7 mouse cellular contexts compared by ENCODE assay signal in genomic region chr8:84965731-84966291, GRCm38 (mm10). TPM values are rescaled to one million over a fixed set of nuclear protein-coding genes. Genes with fewer than 3 reads are reported as not detected.
A peak's percentile ranks its signal among the peaks of the same experiment; 100 is the strongest.
DNase-seq lines count a peak whose midpoint lies in the region; ATAC-seq and TF ChIP-seq lines count a peak whose summit lies in the region.

No protein-coding gene starts in this region.

- peak overlapping the region; percentile 63 for H3K9ac ChIP-seq in hindbrain, postnatal 0 days (replicated peaks; ENCODE audit: low read length)

- 0 out of 2 replicates have a peak, but pooled peaks cover 1% of the 10 kb centered on the region for H3K36me3 ChIP-seq in hindbrain, postnatal 0 days (ENCODE audit: insufficient read depth, low read length)
- peaks cover 30% of the 10 kb centered on the region for H3K36me3 ChIP-seq in megakaryocyte, embryonic 14.5 days (replicated peaks; ENCODE audit: low read length)

- peak; percentile 97 for DNase-seq in adrenal gland, adult 2 months
- DNase-seq in gastrocnemius, adult 2 months: peak; percentile 95
- DNase-seq in hindbrain, postnatal 0 days (ENCODE audit: low spot score): peak; percentile 99
- peak; percentile 88 to 95 for DNase-seq in left cerebral cortex, adult 9 months (ENCODE audit: low spot score in 2 of 2)
- DNase-seq in right cerebral cortex, postnatal 4 days: peak; percentile 86

- H3K4me1 ChIP-seq in cortical plate, adult 2 months (ENCODE audit: control insufficient read depth, insufficient read depth, low read length): peaks cover 9% of the 10 kb centered on the region; the same call in 1 of the 2 replicates
- peaks cover 14% of the 10 kb centered on the region for H3K4me1 ChIP-seq in hindbrain, postnatal 0 days (ENCODE audit: insufficient read depth, low read length)
- H3K4me1 ChIP-seq in megakaryocyte, embryonic 14.5 days: peaks cover 60% of the 10 kb centered on the region

- no peaks in the 10 kb centered on the region for H3K27me3 ChIP-seq in hindbrain, postnatal 0 days (ENCODE audit: insufficient read depth, low read length)
- H3K27me3 ChIP-seq in megakaryocyte, embryonic 14.5 days (replicated peaks): no peaks in the 10 kb centered on the region

- TF ChIP-seq POLR2A in cortical plate, adult 2 months (IDR thresholded peaks at IDR 0.05; ENCODE audit: extremely low read depth, insufficient read depth, low read length): peak; percentile 75; the same call in 1 of the 2 replicates

- H3K4me3 ChIP-seq in cortical plate, adult 2 months (ENCODE audit: insufficient read depth, low read length): peak overlapping the region; percentile 67
- H3K4me3 ChIP-seq in gastrocnemius, adult 2 months: peak overlapping the region; percentile 90
- peak overlapping the region; percentile 65 for H3K4me3 ChIP-seq in hindbrain, postnatal 0 days (ENCODE audit: low read length)
- peak overlapping the region; percentile 96 for H3K4me3 ChIP-seq in megakaryocyte, embryonic 14.5 days (replicated peaks)

- TF ChIP-seq CTCF in cortical plate, adult 2 months (IDR thresholded peaks at IDR 0.05; ENCODE audit: extremely low read depth, insufficient read depth, low read length): no peak
- no peak for TF ChIP-seq CTCF in gastrocnemius, adult 2 months (IDR thresholded peaks at IDR 0.05)
- no peak; the same call in 1 of the 2 replicates for TF ChIP-seq CTCF in hindbrain, postnatal 0 days (IDR thresholded peaks at IDR 0.05; ENCODE audit: low read depth)

- no peaks in the 10 kb centered on the region for H3K9me3 ChIP-seq in hindbrain, postnatal 0 days (ENCODE audit: low read length)
- no peaks in the 10 kb centered on the region for H3K9me3 ChIP-seq in megakaryocyte, embryonic 14.5 days

- under 1% methylated on average over 41 of the region's 41 CpGs for whole genome bisulfite sequencing in hindbrain, postnatal 0 days

- H3K27ac ChIP-seq in cortical plate, adult 2 months (ENCODE audit: insufficient read depth, low read length): no peak overlapping the region
- peak overlapping the region; percentile 81 for H3K27ac ChIP-seq in gastrocnemius, adult 2 months
- H3K27ac ChIP-seq in hindbrain, postnatal 0 days: peak overlapping the region; percentile 65; the same call in 1 of the 2 replicates

- peak; percentile 91 for ATAC-seq in hindbrain, postnatal 0 days

- intact Hi-C loops in gastrocnemius, adult 2 months (cut with DNase I): loop anchor here (5.0 kb wide), 1 partner anchor 61 kb away; the partner anchor contains the start of genes Asna1 and Trir

- H3K4me2 ChIP-seq in hindbrain, postnatal 0 days (ENCODE audit: low read depth, low read length): peak overlapping the region; percentile 97

RNA-seq across cellular contexts. Expression of gene Gm49661, which starts 3.4 kb away (rescaled TPM):
- total RNA-seq in adrenal gland, adult 2 months (2021): 1 to 10 TPM; 2.1 to 2.4 TPM
- 2.1 TPM in 1 of 2 replicates, not detected in the other for polyA plus RNA-seq in adrenal gland, adult 2 months (2012; rRNA removed)
- polyA plus RNA-seq in cortical plate, adult 2 months (2012; rRNA removed): not detected in 2 replicates
- not detected for total RNA-seq in gastrocnemius, adult 2 months (2021)
- not detected in 2 replicates for total RNA-seq in hindbrain, postnatal 0 days (2014; rRNA removed)
- not detected in 2 replicates for polyA plus RNA-seq in hindbrain, postnatal 0 days (2015; fragmentation: Nextera tagmentation; extraction: Ambion mirVana)
- polyA plus RNA-seq in megakaryocyte, embryonic 14.5 days (2012; ENCODE audit: insufficient read depth, low replicate concordance): not detected in 2 replicates

RNA-seq across cellular contexts. Expression of gene Prdx2, which starts 3.6 kb away (rescaled TPM):
- total RNA-seq in adrenal gland, adult 2 months (2021): 100 to 1,000 TPM; 671 to 700 TPM
- polyA plus RNA-seq in adrenal gland, adult 2 months (2012; rRNA removed): 181 and 240 TPM in 2 replicates
- polyA plus RNA-seq in cortical plate, adult 2 months (2012; rRNA removed): 287 TPM in 2 replicates
- total RNA-seq in gastrocnemius, adult 2 months (2021): 100 to 1,000 TPM; 151 to 245 TPM
- 688 and 763 TPM in 2 replicates for total RNA-seq in hindbrain, postnatal 0 days (2014; rRNA removed)
- polyA plus RNA-seq in hindbrain, postnatal 0 days (2015; fragmentation: Nextera tagmentation; extraction: Ambion mirVana): 925 and 937 TPM in 2 replicates
- 68.6 and 73.1 TPM in 2 replicates for polyA plus RNA-seq in megakaryocyte, embryonic 14.5 days (2012; ENCODE audit: insufficient read depth, low replicate concordance)

RNA-seq across cellular contexts. Expression of gene Rnaseh2a, which starts 3.8 kb away (rescaled TPM):
- total RNA-seq in adrenal gland, adult 2 months (2021): 100 to 1,000 TPM in 1 of 2 experiments, 10 to 100 TPM in 1; 87.7 to 112 TPM
- polyA plus RNA-seq in adrenal gland, adult 2 months (2012; rRNA removed): 61.7 and 76.6 TPM in 2 replicates
- polyA plus RNA-seq in cortical plate, adult 2 months (2012; rRNA removed): 37.3 and 37.7 TPM in 2 replicates
- total RNA-seq in gastrocnemius, adult 2 months (2021): 10 to 100 TPM; 22.1 to 25.9 TPM
- total RNA-seq in hindbrain, postnatal 0 days (2014; rRNA removed): 37.3 and 45.9 TPM in 2 replicates
- 59.0 and 59.7 TPM in 2 replicates for polyA plus RNA-seq in hindbrain, postnatal 0 days (2015; fragmentation: Nextera tagmentation; extraction: Ambion mirVana)
- 248 and 286 TPM in 2 replicates for polyA plus RNA-seq in megakaryocyte, embryonic 14.5 days (2012; ENCODE audit: insufficient read depth, low replicate concordance)

RNA-seq across cellular contexts. Expression of gene Junb, which starts 12.7 kb away (rescaled TPM):
- 10 to 100 TPM; 37.0 to 90.7 TPM for total RNA-seq in adrenal gland, adult 2 months (2021)
- polyA plus RNA-seq in adrenal gland, adult 2 months (2012; rRNA removed): 78.9 and 91.4 TPM in 2 replicates
- 57.5 and 81.7 TPM in 2 replicates for polyA plus RNA-seq in cortical plate, adult 2 months (2012; rRNA removed)
- 10 to 100 TPM in 1 of 2 experiments, 1 to 10 TPM in 1; 5.7 to 10.1 TPM for total RNA-seq in gastrocnemius, adult 2 months (2021)
- total RNA-seq in hindbrain, postnatal 0 days (2014; rRNA removed): 16.9 and 17.8 TPM in 2 replicates
- polyA plus RNA-seq in hindbrain, postnatal 0 days (2015; fragmentation: Nextera tagmentation; extraction: Ambion mirVana): 6.3 and 7.9 TPM in 2 replicates
- polyA plus RNA-seq in megakaryocyte, embryonic 14.5 days (2012; ENCODE audit: insufficient read depth, low replicate concordance): 743 and 797 TPM in 2 replicates

RNA-seq across cellular contexts. Expression of gene Rtbdn, which starts 19.0 kb away (rescaled TPM):
- total RNA-seq in adrenal gland, adult 2 months (2021): not detected
- 0.25 and 0.34 TPM in 2 replicates for polyA plus RNA-seq in adrenal gland, adult 2 months (2012; rRNA removed)
- 6.0 and 6.1 TPM in 2 replicates for polyA plus RNA-seq in cortical plate, adult 2 months (2012; rRNA removed)
- total RNA-seq in gastrocnemius, adult 2 months (2021): not detected
- 5.8 and 11.6 TPM in 2 replicates for total RNA-seq in hindbrain, postnatal 0 days (2014; rRNA removed)
- 3.5 and 4.1 TPM in 2 replicates for polyA plus RNA-seq in hindbrain, postnatal 0 days (2015; fragmentation: Nextera tagmentation; extraction: Ambion mirVana)
- not detected in 2 replicates for polyA plus RNA-seq in megakaryocyte, embryonic 14.5 days (2012; ENCODE audit: insufficient read depth, low replicate concordance)
